Mouse (Mus musculus): ENCODE data around the gene Tmem204. TPM values are rescaled to one million over a fixed set of nuclear protein-coding genes. Genes with fewer than 3 reads are reported as not detected.
A peak's percentile ranks its signal among the peaks of the same experiment; 100 is the strongest.

The Tmem204 gene
- polyA plus RNA-seq, 1 experiment from 2014 or later, result 13.2 TPM

GRCm38 (mm10) chr17:25063872-25064271, 19.5 kb downstream of the Tmem204 start:
- H3K4me3 ChIP-seq, result no peak overlapping the region
- H3K4me1 ChIP-seq, result no peaks in the 10 kb centered on the region
- WGBS, result 90% methylated on average over 12 of the region's 12 CpGs
- H3K27me3 ChIP-seq, result no peaks in the 10 kb centered on the region
- H3K9ac ChIP-seq, result no peak overlapping the region
- H3K27ac ChIP-seq, result no peak overlapping the region
- ATAC-seq (ENCODE audit: insufficient number of reproducible peaks, insufficient read depth, low FRiP score, low TSS enrichment), result no peak
- peaks cover 34% of the 10 kb centered on the region for H3K36me3 ChIP-seq
- no peaks in the 10 kb centered on the region for H3K9me3 ChIP-seq
- H3K4me2 ChIP-seq (replicated peaks), result no peak overlapping the region

GRCm38 (mm10) chr17:25063261-25063660, 20.1 kb downstream of the Tmem204 start:
- Histone ChIP-seq H3K4me2 (replicated peaks) (no peak overlapping the region), H3K27ac (no peak overlapping the region), H3K4me3 (no peak overlapping the region), H3K27me3 (no peaks in the 10 kb centered on the region), H3K36me3 (peaks cover 38% of the 10 kb centered on the region), H3K4me1 (no peaks in the 10 kb centered on the region), H3K9ac (no peak overlapping the region), H3K9me3 (no peaks in the 10 kb centered on the region)
- WGBS, result 84% methylated on average over 4 of the region's 4 CpGs
- no peak for ATAC-seq (ENCODE audit: insufficient number of reproducible peaks, insufficient read depth, low FRiP score, low TSS enrichment)

- Histone ChIP-seq H3K27me3 (no peaks in the 10 kb centered on the region), H3K4me3 (no peak overlapping the region), H3K9ac (no peak overlapping the region), H3K27ac (no peak overlapping the region), H3K36me3 (peaks cover 61% of the 10 kb centered on the region), H3K9me3 (no peaks in the 10 kb centered on the region), H3K4me2 (replicated peaks) (no peak overlapping the region), H3K4me1 (no peaks in the 10 kb centered on the region)
- ATAC-seq (ENCODE audit: insufficient number of reproducible peaks, insufficient read depth, low FRiP score, low TSS enrichment), result no peak
- 88% methylated on average over 6 of the region's 6 CpGs for WGBS
Measured at GRCm38 (mm10) chr17:25057041-25057440, 26.4 kb downstream of the Tmem204 start.

- ATAC-seq (ENCODE audit: insufficient number of reproducible peaks, insufficient read depth, low FRiP score, low TSS enrichment), result no peak
- Histone ChIP-seq H3K9ac (no peak overlapping the region), H3K27ac (no peak overlapping the region), H3K27me3 (no peaks in the 10 kb centered on the region), H3K4me3 (no peak overlapping the region), H3K36me3 (peaks cover 40% of the 10 kb centered on the region), H3K4me1 (no peaks in the 10 kb centered on the region), H3K4me2 (replicated peaks) (no peak overlapping the region), H3K9me3 (no peaks in the 10 kb centered on the region)
- WGBS, result 81% methylated on average over 9 of the region's 9 CpGs
Measured at GRCm38 (mm10) chr17:25053274-25053673, 30.1 kb downstream of the Tmem204 start.

GRCm38 (mm10) chr17:25047143-25047542, 36.2 kb downstream of the Tmem204 start:
- Histone ChIP-seq H3K27ac (no peak overlapping the region), H3K27me3 (no peaks in the 10 kb centered on the region), H3K4me2 (replicated peaks) (no peak overlapping the region), H3K36me3 (peaks cover 34% of the 10 kb centered on the region), H3K4me1 (no peaks in the 10 kb centered on the region), H3K9ac (no peak overlapping the region), H3K4me3 (no peak overlapping the region), H3K9me3 (no peaks in the 10 kb centered on the region)
- ATAC-seq (ENCODE audit: insufficient number of reproducible peaks, insufficient read depth, low FRiP score, low TSS enrichment), result no peak
- 84% methylated on average over 6 of the region's 6 CpGs for WGBS

- Histone ChIP-seq H3K4me2 (replicated peaks) (no peak overlapping the region), H3K27me3 (no peaks in the 10 kb centered on the region), H3K9me3 (no peaks in the 10 kb centered on the region), H3K4me3 (no peak overlapping the region), H3K9ac (no peak overlapping the region), H3K4me1 (no peaks in the 10 kb centered on the region), H3K36me3 (peaks cover 41% of the 10 kb centered on the region), H3K27ac (no peak overlapping the region)
- no peak for ATAC-seq (ENCODE audit: insufficient number of reproducible peaks, insufficient read depth, low FRiP score, low TSS enrichment)
- WGBS, result 89% methylated on average over 4 of the region's 4 CpGs
Measured at GRCm38 (mm10) chr17:25045281-25045680, 38.1 kb downstream of the Tmem204 start.

GRCm38 (mm10) chr17:25044879-25045278, 38.5 kb downstream of the Tmem204 start:
- no peak overlapping the region for H3K27ac ChIP-seq
- H3K27me3 ChIP-seq, result no peaks in the 10 kb centered on the region
- H3K4me1 ChIP-seq, result no peaks in the 10 kb centered on the region
- no peaks in the 10 kb centered on the region for H3K9me3 ChIP-seq
- no peak overlapping the region for H3K4me2 ChIP-seq (replicated peaks)
- peaks cover 41% of the 10 kb centered on the region for H3K36me3 ChIP-seq
- no peak for ATAC-seq (ENCODE audit: insufficient number of reproducible peaks, insufficient read depth, low FRiP score, low TSS enrichment)
- WGBS, result 61% methylated on average over 7 of the region's 7 CpGs
- H3K9ac ChIP-seq, result no peak overlapping the region
- H3K4me3 ChIP-seq, result no peak overlapping the region

GRCm38 (mm10) chr17:25036183-25036582, 47.2 kb downstream of the Tmem204 start:
- H3K36me3 ChIP-seq, result peaks cover 44% of the 10 kb centered on the region
- H3K27ac ChIP-seq, result no peak overlapping the region
- H3K27me3 ChIP-seq, result no peaks in the 10 kb centered on the region
- no peak overlapping the region for H3K4me3 ChIP-seq
- ATAC-seq (ENCODE audit: insufficient number of reproducible peaks, insufficient read depth, low FRiP score, low TSS enrichment), result no peak
- no peak overlapping the region for H3K9ac ChIP-seq
- H3K4me2 ChIP-seq (replicated peaks), result no peak overlapping the region
- H3K9me3 ChIP-seq, result no peaks in the 10 kb centered on the region
- H3K4me1 ChIP-seq, result no peaks in the 10 kb centered on the region
- WGBS, result 67% methylated on average over 4 of the region's 4 CpGs

GRCm38 (mm10) chr17:25016292-25017132, 66.9 kb downstream of the Tmem204 start:
- Histone ChIP-seq H3K9ac (peak overlapping the region; percentile 69), H3K36me3 (peaks cover 25% of the 10 kb centered on the region), H3K27me3 (no peaks in the 10 kb centered on the region), H3K27ac (peak overlapping the region; percentile 80), H3K4me3 (peak overlapping the region; percentile 85), H3K9me3 (no peaks in the 10 kb centered on the region), H3K4me2 (replicated peaks) (peak overlapping the region; percentile 92), H3K4me1 (peaks cover 13% of the 10 kb centered on the region)
- ATAC-seq (ENCODE audit: insufficient number of reproducible peaks, insufficient read depth, low FRiP score, low TSS enrichment), result peak; percentile 92
- WGBS, result under 1% methylated on average over 55 of the region's 55 CpGs

GRCm38 (mm10) chr17:25015655-25016291, 67.6 kb downstream of the Tmem204 start, which contains the start of the genes Cramp1l and Ift140:
TSS of gene Cramp1l (minus strand) at chr17:25015788.
TSS of gene Ift140 (plus strand) at chr17:25016085.
- Histone ChIP-seq H3K9ac (peak within 1 kb of the TSS; percentile 97), H3K4me1 (peaks cover 13% of the 10 kb centered on the region), H3K36me3 (peaks cover 32% of the 10 kb centered on the region), H3K4me3 (peak within 1 kb of the TSS; percentile 85), H3K27ac (peak within 1 kb of the TSS; percentile 80), H3K9me3 (no peaks in the 10 kb centered on the region), H3K4me2 (replicated peaks) (peak within 1 kb of the TSS; percentile 92), H3K27me3 (no peaks in the 10 kb centered on the region)
- WGBS, result under 1% methylated on average over 62 of the region's 62 CpGs
- peak; percentile 97 for ATAC-seq (ENCODE audit: insufficient number of reproducible peaks, insufficient read depth, low FRiP score, low TSS enrichment)

GRCm38 (mm10) chr17:25014841-25015570, 68.4 kb downstream of the Tmem204 start:
- H3K27ac ChIP-seq, result peak overlapping the region; percentile 79
- peak overlapping the region; percentile 97 for H3K9ac ChIP-seq
- ATAC-seq (ENCODE audit: insufficient number of reproducible peaks, insufficient read depth, low FRiP score, low TSS enrichment), result no peak
- H3K4me1 ChIP-seq, result peaks cover 13% of the 10 kb centered on the region
- H3K27me3 ChIP-seq, result no peaks in the 10 kb centered on the region
- H3K4me2 ChIP-seq (replicated peaks), result peak overlapping the region; percentile 92
- H3K9me3 ChIP-seq, result no peaks in the 10 kb centered on the region
- under 1% methylated on average over 39 of the region's 39 CpGs for WGBS
- H3K36me3 ChIP-seq, result peaks cover 33% of the 10 kb centered on the region
- peak overlapping the region; percentile 85 for H3K4me3 ChIP-seq

All from embryonic facial prominence, embryonic 12.5 days (tissue).